Mouse (Mus musculus) limb, embryonic 13.5 days (tissue): ENCODE results near the gene Gmfb. TPM values are rescaled to one million over a fixed set of nuclear protein-coding genes. Genes with fewer than 3 reads are reported as not detected.

ENCODE experiments used
- ATAC-seq: fragments of 200-750 bp; cut with Nextera tagmentation; 2 replicates; pipeline ENCODE4 v1.8.0; 2017; ENCODE audit warnings: low read depth, moderate number of reproducible peaks, moderate TSS enrichment; ENCODE audit not compliant: low FRiP score
- H3K27ac ChIP-seq: fragments of 300-500 bp; sonication (generic); 2 replicates; pipeline ENCODE4 v1.5.1; 2015; ENCODE audit warnings: inconsistent platforms, mild to moderate bottlenecking, moderate library complexity
- H3K27me3 ChIP-seq: fragments of 300-500 bp; sonication (generic); 2 replicates; pipeline ENCODE4 v1.6.1; 2015; ENCODE audit warnings: mild to moderate bottlenecking, inconsistent platforms
- H3K36me3 ChIP-seq: fragments of 300-500 bp; sonication (generic); 2 replicates; pipeline ENCODE4 v1.6.1; 2015; ENCODE audit warnings: inconsistent platforms, mild to moderate bottlenecking, moderate library complexity
- H3K4me1 ChIP-seq: fragments of 300-500 bp; sonication (generic); 2 replicates; pipeline ENCODE4 v1.6.1; 2015; ENCODE audit warnings: inconsistent platforms
- H3K4me2 ChIP-seq: fragments of 300-500 bp; sonication (generic); replicated peaks from 2 replicates; pipeline ENCODE4 v1.6.1; 2015; ENCODE audit warnings: inconsistent platforms, mild to moderate bottlenecking, moderate library complexity
- H3K4me3 ChIP-seq: fragments of 300-500 bp; sonication (generic); 2 replicates; pipeline ENCODE4 v1.5.1; 2015; ENCODE audit warnings: moderate library complexity, mild to moderate bottlenecking, inconsistent platforms
- H3K9ac ChIP-seq: fragments of 300-500 bp; sonication (generic); 2 replicates; pipeline ENCODE4 v1.6.1; 2015; ENCODE audit warnings: mild to moderate bottlenecking, inconsistent platforms
- H3K9me3 ChIP-seq: fragments of 300-500 bp; sonication (generic); 2 replicates; pipeline ENCODE4 v1.6.1; 2016; ENCODE audit warnings: inconsistent platforms
- WGBS: fragments of 180-500 bp; shearing (Covaris S2); methylation state at CpG from one replicate; pipeline ENCODE4 v1.1.7; 2015; 5-methylcytosine and 5-hydroxymethylcytosine counted together
- polyA plus RNA-seq: library from polyadenylated mRNA; unstranded; fragments of >200 nt; fragmentation: Nextera tagmentation; extraction: Ambion mirVana; gene quantifications from 2 replicates; pipeline ENCODE4 v1.2.1, GENCODE M21; 2015

Gene Gmfb
- polyA plus RNA-seq, 1 experiment from 2014 or later, result 82.7 TPM

DNA sequence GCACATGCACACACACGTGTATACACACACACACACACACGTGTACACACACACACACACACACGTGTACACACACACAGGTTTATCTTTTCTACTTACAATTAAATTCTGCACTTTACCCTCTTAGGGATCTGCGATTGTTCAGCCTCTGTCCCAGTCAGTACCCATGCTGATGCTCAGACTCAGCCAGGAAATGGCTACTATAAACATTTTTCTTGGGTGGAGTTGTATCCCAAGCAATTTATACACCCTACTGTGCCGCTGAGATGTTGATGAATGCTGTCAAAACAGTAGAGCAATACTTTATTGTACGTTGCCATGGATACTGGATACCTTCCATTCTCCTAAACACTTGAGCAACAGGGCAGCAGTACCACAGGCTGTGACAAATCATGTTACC is 52.0 kb downstream of the Gmfb start:
- Histone ChIP-seq H3K27me3 (no peaks in the 10 kb centered on the region), H3K4me3 (no peak overlapping the region), H3K9ac (no peak overlapping the region), H3K36me3 (peaks cover 73% of the 10 kb centered on the region), H3K4me1 (no peaks in the 10 kb centered on the region), H3K4me2 (no peak overlapping the region), H3K27ac (no peak overlapping the region), H3K9me3 (no peaks in the 10 kb centered on the region)
- ATAC-seq, result no peak
- WGBS, result 88% methylated on average over 6 of the region's 6 CpGs

DNA sequence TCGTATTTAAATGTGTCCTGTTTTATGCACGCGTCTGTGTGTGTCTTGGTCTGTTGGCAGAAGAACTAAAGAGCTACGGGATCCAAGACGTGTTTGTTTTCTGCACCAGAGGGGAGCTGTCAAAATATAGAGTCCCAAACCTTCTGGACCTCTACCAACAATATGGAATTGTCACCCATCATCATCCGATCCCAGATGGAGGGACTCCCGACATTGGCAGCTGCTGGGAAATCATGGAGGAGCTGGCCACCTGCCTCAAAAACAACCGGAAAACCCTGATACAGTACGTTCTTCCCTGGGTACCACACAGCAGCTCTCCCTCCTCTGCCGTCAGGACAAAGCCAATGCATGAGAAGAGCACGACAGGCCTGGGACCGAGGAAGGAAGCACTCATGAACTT is 54.9 kb downstream of the Gmfb start:
- Histone ChIP-seq H3K27ac (no peak overlapping the region), H3K4me1 (no peaks in the 10 kb centered on the region), H3K27me3 (no peaks in the 10 kb centered on the region), H3K4me2 (no peak overlapping the region), H3K4me3 (no peak overlapping the region), H3K9me3 (no peaks in the 10 kb centered on the region), H3K9ac (no peak overlapping the region), H3K36me3 (peaks cover 63% of the 10 kb centered on the region)
- WGBS, result 88% methylated on average over 12 of the region's 12 CpGs
- no peak for ATAC-seq

DNA sequence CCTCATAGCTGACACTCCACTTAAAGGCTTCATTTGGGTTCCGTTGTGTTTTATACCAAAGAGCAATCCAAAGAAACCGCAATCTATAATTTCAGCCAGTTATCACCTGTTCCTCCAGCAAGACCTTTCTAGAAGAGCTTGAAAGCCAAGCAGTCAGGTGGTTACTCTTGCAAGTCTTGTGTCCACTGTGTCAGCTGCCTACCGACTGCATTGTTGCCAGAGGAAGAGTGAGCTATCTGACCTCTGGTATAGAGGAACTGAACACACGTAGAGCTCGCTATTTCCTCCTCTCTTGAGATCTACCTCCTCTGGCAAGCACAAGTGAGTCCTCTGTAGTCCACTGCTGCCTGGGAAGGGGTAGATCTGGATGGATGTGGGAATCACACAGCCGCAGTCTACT is 60.9 kb downstream of the Gmfb start:
- WGBS, result 49% methylated on average over 6 of the region's 6 CpGs
- no peak overlapping the region for H3K27ac ChIP-seq

DNA sequence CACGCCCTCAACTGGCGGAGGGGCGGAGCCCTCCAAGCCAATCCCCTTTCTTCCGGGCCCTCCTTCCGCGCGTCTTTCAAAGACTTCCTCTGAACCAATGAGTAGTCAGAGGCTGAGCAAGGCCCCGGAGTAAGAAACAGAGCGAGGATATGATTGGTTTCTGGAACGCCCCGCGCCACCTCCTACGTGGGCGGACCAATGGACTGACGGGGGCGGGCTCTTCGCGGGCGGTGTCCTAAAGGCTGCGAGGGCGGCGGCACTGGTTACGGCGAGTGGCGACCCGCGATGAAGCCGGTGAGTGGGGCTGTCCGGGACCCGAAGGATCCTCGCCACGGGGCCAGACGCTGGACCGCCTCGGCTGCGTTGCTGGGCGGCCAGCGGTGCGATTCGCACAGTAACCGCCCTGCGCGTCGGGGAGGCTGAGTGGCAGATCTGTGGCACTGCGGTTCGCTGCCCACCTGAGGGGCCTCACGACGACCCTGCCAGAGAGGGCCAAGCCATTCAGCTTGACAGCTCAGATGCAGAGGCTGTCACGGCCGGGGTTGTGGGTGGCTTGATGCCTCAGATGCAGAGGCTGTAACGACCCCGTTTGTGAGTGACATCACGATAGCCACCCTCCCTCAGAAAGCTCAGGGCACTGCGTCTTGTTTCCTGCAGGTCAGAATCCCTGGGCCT is 61.5 kb downstream of the Gmfb start, which contains the start of gene Cdkn3:
TSS of gene Cdkn3 (plus strand) at position 187 of the 675 bp plus-strand sequence.
- Histone ChIP-seq H3K4me1 (peaks cover 14% of the 10 kb centered on the region), H3K4me2 (peak within 1 kb of the TSS; percentile 93), H3K27ac (no peak within 1 kb of the TSS), H3K27me3 (no peaks in the 10 kb centered on the region), H3K9me3 (0 out of 2 replicates have a peak, but pooled peaks cover 7% of the 10 kb centered on the region), H3K4me3 (peak within 1 kb of the TSS; percentile 75), H3K9ac (peak within 1 kb of the TSS; percentile 78), H3K36me3 (peaks cover 15% of the 10 kb centered on the region)
- WGBS, result under 1% methylated on average over 54 of the region's 54 CpGs
- peak; percentile 100 for ATAC-seq

More for the DNA sequence above, 60.9 kb downstream of the Gmfb start:
- Histone ChIP-seq H3K9ac (peak overlapping the region; percentile 78), H3K27me3 (no peaks in the 10 kb centered on the region), H3K4me1 (peaks cover 14% of the 10 kb centered on the region), H3K36me3 (peaks cover 15% of the 10 kb centered on the region), H3K9me3 (0 out of 2 replicates have a peak, but pooled peaks cover 7% of the 10 kb centered on the region), H3K4me3 (peak overlapping the region; percentile 75), H3K4me2 (peak overlapping the region; percentile 93)
- no peak for ATAC-seq

DNA sequence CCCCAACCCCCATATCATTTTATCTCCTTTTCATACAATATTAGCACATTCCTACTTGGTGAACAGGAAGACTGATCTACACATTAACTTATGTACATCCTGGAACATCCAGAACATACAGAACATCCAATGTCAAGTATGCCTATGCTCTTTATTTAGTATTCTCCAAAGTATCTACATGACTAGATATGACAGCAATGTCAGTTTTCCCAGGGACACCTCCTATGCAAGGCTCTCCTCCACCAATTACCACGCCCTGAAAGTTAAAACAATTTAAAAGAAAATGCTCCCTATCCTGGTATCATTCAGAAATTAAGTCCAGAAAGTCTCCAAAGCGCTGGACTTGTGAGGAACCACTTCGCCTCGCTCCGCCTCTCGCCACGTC is 62.1 kb downstream of the Gmfb start:
- peak overlapping the region; percentile 93 for H3K4me2 ChIP-seq
- no peak overlapping the region for H3K27ac ChIP-seq
- WGBS, result 5% methylated on average over 7 of the region's 7 CpGs
- peaks cover 12% of the 10 kb centered on the region for H3K36me3 ChIP-seq
- H3K4me3 ChIP-seq, result peak overlapping the region; percentile 75
- ATAC-seq, result peak; percentile 16; the same call in 1 of the 2 replicates
- H3K27me3 ChIP-seq, result no peaks in the 10 kb centered on the region
- 0 out of 2 replicates have a peak, but pooled peaks cover 7% of the 10 kb centered on the region for H3K9me3 ChIP-seq
- H3K4me1 ChIP-seq, result peaks cover 14% of the 10 kb centered on the region
- H3K9ac ChIP-seq, result no peak overlapping the region

Other genes starting within 250 kb of the Gmfb start
- gene Cdkn3, start 61.7 kb downstream of the Gmfb start, polyA plus RNA-seq, result 43.6 and 48.5 TPM in 2 replicates
- 200 and 201 TPM in 2 replicates for gene Cnih1, start 33.8 kb downstream of the Gmfb start, polyA plus RNA-seq
- gene Cgrrf1, start 9.9 kb upstream of the Gmfb start, polyA plus RNA-seq, result 25.1 and 30.2 TPM in 2 replicates
- 13.3 and 14.8 TPM in 2 replicates for gene Samd4, start 60.6 kb upstream of the Gmfb start, polyA plus RNA-seq